Mouse (Mus musculus) myocyte (in vitro differentiated cells): ENCODE results near the gene Ppp1r16b. TPM values are rescaled to one million over a fixed set of nuclear protein-coding genes. Genes with fewer than 3 reads are reported as not detected.

Experiments
- H3K27me3 ChIP-seq: one replicate; pipeline ENCODE4 v1.6.1; 2011; ENCODE audit not compliant: control insufficient read depth, insufficient read depth, insufficient read length
- H3K36me3 ChIP-seq: one replicate; pipeline ENCODE4 v1.6.1; 2011; ENCODE audit not compliant: control insufficient read depth, insufficient read depth
- H3K4me2 ChIP-seq: one replicate; pipeline ENCODE4 v1.6.1; 2011; ENCODE audit warnings: low read depth, control low read depth
- H3K4me3 ChIP-seq: one replicate; pipeline ENCODE4 v1.5.1; 2011; ENCODE audit warnings: mild to moderate bottlenecking, control low read depth, moderate library complexity
- H3K79me2 ChIP-seq: one replicate; pipeline ENCODE4 v1.6.1; 2011; ENCODE audit not compliant: control insufficient read depth, insufficient read depth
- H3ac ChIP-seq: one replicate; pipeline ENCODE4 v1.6.1; 2011; ENCODE audit not compliant: control insufficient read depth, insufficient read length
- CEBPB ChIP-seq: IDR thresholded peaks from 2 replicates; pipeline ENCODE4 v1.6.1; 2011; ENCODE audit warnings: mild to moderate bottlenecking, moderate library complexity; ENCODE audit not compliant: poor library complexity, insufficient read depth, severe bottlenecking
- E2F4 ChIP-seq: IDR thresholded peaks from one replicate; pipeline ENCODE4 v1.6.1; 2011; ENCODE audit warnings: mild to moderate bottlenecking, control low read depth, moderate library complexity; ENCODE audit not compliant: insufficient read depth
- MAX ChIP-seq: IDR thresholded peaks from one replicate; pipeline ENCODE4 v1.6.1; 2011; ENCODE audit warnings: low read depth, mild to moderate bottlenecking, control low read depth
- MYOD1 ChIP-seq, 3 experiments: IDR thresholded peaks; one replicate each; pipeline ENCODE4 v1.6.1; 2011; ENCODE audit warnings: control low read depth in 2 of 3, low read depth in 2 of 3, mild to moderate bottlenecking in 2 of 3, moderate library complexity in 1 of 3; ENCODE audit not compliant: insufficient read length in 2 of 3, control insufficient read depth in 1 of 3
- MYOG ChIP-seq, 3 experiments: IDR thresholded peaks; one replicate each; pipeline ENCODE4 v1.6.1; 2011; ENCODE audit warnings: control low read depth in 2 of 3, low read depth in 2 of 3, mild to moderate bottlenecking in 2 of 3; ENCODE audit not compliant: insufficient read length in 2 of 3, control insufficient read depth in 1 of 3, insufficient read depth in 1 of 3
- POLR2A ChIP-seq: IDR thresholded peaks from one replicate; pipeline ENCODE4 v1.6.1; 2011; ENCODE audit warnings: low read depth, mild to moderate bottlenecking, control low read depth, moderate library complexity; ENCODE audit not compliant: insufficient read length
- POLR2AphosphoS2 ChIP-seq: IDR thresholded peaks from one replicate; pipeline ENCODE4 v1.6.1; 2011; ENCODE audit warnings: low read depth, control low read depth; ENCODE audit not compliant: insufficient read length
- REST ChIP-seq: IDR thresholded peaks from one replicate; pipeline ENCODE4 v1.6.1; 2011; ENCODE audit warnings: mild to moderate bottlenecking, control low read depth, moderate library complexity; ENCODE audit not compliant: insufficient read depth, insufficient read length
- SRF ChIP-seq: IDR thresholded peaks from one replicate; pipeline ENCODE4 v1.6.1; 2011; ENCODE audit warnings: low read depth; ENCODE audit not compliant: control insufficient read depth, insufficient read length
- TCF12 ChIP-seq: IDR thresholded peaks from one replicate; pipeline ENCODE4 v1.6.1; 2011; ENCODE audit warnings: mild to moderate bottlenecking, control low read depth; ENCODE audit not compliant: poor library complexity, insufficient read depth, severe bottlenecking
- TCF3 ChIP-seq: IDR thresholded peaks from one replicate; pipeline ENCODE4 v1.6.1; 2011; ENCODE audit warnings: low read depth, control low read depth; ENCODE audit not compliant: insufficient read length
- USF1 ChIP-seq: IDR thresholded peaks from one replicate; pipeline ENCODE4 v1.6.1; 2011; ENCODE audit warnings: low read depth, mild to moderate bottlenecking, control low read depth, moderate library complexity
- polyA plus RNA-seq: library from polyadenylated mRNA; unstranded; fragments of >200 nt; fragmentation: generic; extraction: Trizol; gene quantifications from one replicate; pipeline ENCODE4 v1.2.1, GENCODE M21; 2012; ENCODE audit warnings: missing spikeins

Ppp1r16b gene
- polyA plus RNA-seq, 1 experiment = 0.05 TPM

DNA sequence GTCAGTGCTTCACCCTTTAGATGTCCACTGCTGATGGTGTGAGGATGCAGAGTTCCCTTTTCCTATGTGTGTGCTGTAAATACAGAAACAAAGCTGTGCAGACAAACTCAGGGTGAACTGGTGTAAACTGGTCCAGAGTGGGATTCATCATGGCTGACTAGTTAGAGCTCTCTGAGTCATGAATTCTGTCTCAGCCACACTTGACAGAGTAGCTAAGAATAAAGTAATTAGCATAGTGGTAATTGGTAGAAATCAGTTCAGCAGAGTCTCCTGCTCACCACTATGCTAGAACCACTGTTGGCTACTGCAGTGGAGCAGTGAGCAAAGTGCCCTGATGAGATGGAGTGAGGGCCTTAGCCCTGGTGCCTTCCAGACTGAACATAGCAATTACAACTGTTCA, 150.5 kb downstream of the Ppp1r16b start:
- H3K36me3 ChIP-seq = peaks cover 19% of the 10 kb centered on the region

More for the DNA sequence above, 150.5 kb downstream of the Ppp1r16b start:
- no peak overlapping the region for H3K4me2 ChIP-seq
- H3K79me2 ChIP-seq = no peaks in the 10 kb centered on the region
- H3ac ChIP-seq = no peak overlapping the region
- H3K27me3 ChIP-seq = no peaks in the 10 kb centered on the region
- TF ChIP-seq USF1 = no peak
- TF ChIP-seq SRF = no peak
- no peak for TF ChIP-seq REST
- no peak for TF ChIP-seq MYOG (IDR thresholded peaks at IDR 0.05; ENCODE audit: control insufficient read depth in 1 of 3, insufficient read depth in 1 of 3, insufficient read length in 2 of 3, low read depth in 2 of 3)
- no peak for TF ChIP-seq CEBPB
- no peak for TF ChIP-seq TCF3
- TF ChIP-seq POLR2AphosphoS2 = no peak
- no peak for TF ChIP-seq POLR2A
- TF ChIP-seq E2F4 = no peak
- no peak for TF ChIP-seq MYOD1 (IDR thresholded peaks at IDR 0.05; ENCODE audit: control insufficient read depth in 1 of 3, insufficient read length in 2 of 3, low read depth in 2 of 3)
- TF ChIP-seq MAX = no peak
- no peak for TF ChIP-seq TCF12
- no peak overlapping the region for H3K4me3 ChIP-seq

Other genes starting within 250 kb of the Ppp1r16b start
- not detected for gene Adig, start 162.8 kb upstream of the Ppp1r16b start, polyA plus RNA-seq
- not detected for gene Arhgap40, start 152.6 kb upstream of the Ppp1r16b start, polyA plus RNA-seq
- not detected for gene Slc32a1, start 54.6 kb upstream of the Ppp1r16b start, polyA plus RNA-seq
- 6.5 TPM for gene Actr5, start 40.5 kb upstream of the Ppp1r16b start, polyA plus RNA-seq
- gene Fam83d, start 102.7 kb downstream of the Ppp1r16b start, polyA plus RNA-seq = 7.2 TPM
- 10.4 TPM for gene Dhx35, start 129.4 kb downstream of the Ppp1r16b start, polyA plus RNA-seq